Mouse (Mus musculus): ENCODE measurements around the gene Pde10a. TPM values are rescaled to one million over a fixed set of nuclear protein-coding genes. Genes with fewer than 3 reads are reported as not detected.

Pde10a gene
- polyA plus RNA-seq, 3 experiments from 2014 or later, result not detected

Other genes starting within 250 kb of the Pde10a start
- gene Mpc1, start 242.5 kb upstream of the Pde10a start, polyA plus RNA-seq (2017; shearing (Covaris generic)), result 100 to 1,000 TPM; 178 to 199 (median 188) TPM
- 100 to 1,000 TPM; 111 to 145 (median 111) TPM for gene Sft2d1, start 214.3 kb upstream of the Pde10a start, polyA plus RNA-seq (2017; shearing (Covaris generic))
- under 1 TPM in 1 of 3 experiments, not detected in 2; 0.25 TPM for gene Prr18, start 187.9 kb upstream of the Pde10a start, polyA plus RNA-seq (2017; shearing (Covaris generic))
- gene T2, start 169.4 kb upstream of the Pde10a start, polyA plus RNA-seq (2017; shearing (Covaris generic)), result 1 to 10 TPM in 2 of 3 experiments, under 1 TPM in 1; 0.44 to 2.0 (median 1.4) TPM
- gene T, start 90.9 kb upstream of the Pde10a start, polyA plus RNA-seq (2017; shearing (Covaris generic)), result not detected
- 1 to 10 TPM in 2 of 3 experiments, not detected in 1; 2.2 to 3.6 TPM for gene Gm17087, start 41.6 kb downstream of the Pde10a start, polyA plus RNA-seq (2017; shearing (Covaris generic))